Mouse (Mus musculus): ENCODE measurements at regions not wholly inside any gene's neighbourhood (a gene's known extent, or its start where the extent isn't known, plus 50 kb on each side); places are given as distances from the start of the nearest gene placed in this dataset.
"Not testable (repeated sequence)": the region's sequence is repeated elsewhere in the genome, so short reads cannot be mapped to it uniquely, and the experiment has no call there.

DNA sequence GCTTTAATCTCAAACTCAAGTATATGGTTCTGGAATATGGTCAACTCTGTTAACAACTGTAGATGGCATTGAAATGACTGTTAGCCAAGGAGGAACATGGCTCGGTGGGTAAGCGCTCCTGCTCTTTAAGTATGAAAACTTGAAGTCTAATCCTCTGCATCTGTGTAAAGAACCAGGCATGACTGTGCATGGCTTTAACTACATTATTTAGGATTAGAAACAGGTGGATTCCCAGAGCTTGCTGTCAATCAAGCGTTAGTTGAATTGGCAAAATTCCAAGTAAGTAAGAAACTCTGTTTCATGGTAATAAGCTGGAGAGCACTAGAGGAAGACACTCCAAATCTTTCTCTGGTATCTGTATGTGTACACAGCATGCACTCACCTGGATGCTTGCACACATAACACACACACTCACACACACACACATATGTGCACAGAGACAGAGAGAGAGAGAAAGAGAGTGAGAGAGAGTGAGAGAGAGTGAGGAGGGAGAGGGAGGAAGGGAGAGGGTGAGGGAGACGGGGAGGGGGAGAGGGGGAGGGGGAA is 993.9 kb upstream of the Pom121l12 start:
- no peak for DNase-seq (ENCODE audit: low spot score in 2 of 2)

DNA sequence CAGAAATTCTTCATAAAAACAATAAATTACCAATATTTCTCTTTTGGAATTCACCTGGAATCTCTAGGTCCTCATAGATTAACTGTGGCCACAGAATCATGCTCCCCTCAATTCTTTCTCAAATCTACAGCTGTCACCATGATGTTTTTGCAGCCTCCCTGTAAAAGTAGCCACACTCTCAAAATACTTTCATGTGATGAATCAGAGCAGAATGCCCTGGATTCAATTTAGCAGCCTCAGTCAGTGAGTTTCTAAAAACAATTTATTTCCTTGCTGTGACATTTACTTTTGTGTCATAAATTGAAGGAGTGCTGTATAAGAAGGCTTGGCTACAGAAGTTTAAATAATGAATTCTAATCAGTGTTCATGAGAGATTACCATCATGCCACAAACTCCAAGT is 1014.4 kb upstream of the Pom121l12 start:
- DNase-seq (ENCODE audit: low spot score in 2 of 2) = no peak

DNA sequence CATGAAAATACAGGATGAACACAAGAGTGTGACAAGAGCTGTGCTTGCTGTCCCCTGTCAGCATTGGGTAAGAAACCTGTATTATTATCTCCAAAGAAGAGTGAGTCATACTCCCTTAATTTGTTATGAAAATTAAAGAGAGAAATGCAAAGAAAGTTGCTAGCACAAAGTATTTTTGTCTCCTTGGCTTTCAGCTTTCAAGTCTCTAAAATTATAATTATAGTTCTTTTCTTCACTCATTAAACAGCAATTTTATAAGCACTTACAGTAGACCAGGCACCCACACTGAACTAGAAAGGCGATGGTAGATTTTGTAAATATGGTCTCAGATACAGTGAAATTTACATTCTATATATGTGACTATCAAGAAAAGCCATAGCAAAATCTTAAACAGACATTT is 1043.8 kb upstream of the Pom121l12 start:
- DNase-seq (ENCODE audit: low spot score in 2 of 2) = no peak

DNA sequence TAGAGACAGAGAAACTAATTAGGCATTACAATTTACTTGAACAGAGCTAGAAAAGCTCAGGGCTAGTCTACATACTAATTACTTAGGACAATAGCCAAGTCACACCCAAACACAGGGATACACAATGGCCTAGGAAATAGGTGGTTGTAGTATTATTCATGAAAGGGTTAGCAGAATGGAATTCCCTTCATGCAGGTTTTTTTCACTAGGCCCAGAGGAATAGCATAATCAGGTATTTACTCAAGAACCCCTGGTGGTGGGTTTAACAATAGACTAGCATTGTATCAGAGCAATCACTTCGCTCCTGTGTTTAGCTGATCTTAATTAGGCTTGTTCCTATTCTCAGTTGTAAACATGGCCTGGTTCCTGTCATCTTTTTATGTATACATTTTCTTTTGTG is 1054.9 kb upstream of the Cobl start:
- DNase-seq (ENCODE audit: low spot score in 2 of 2) = not testable (repeated sequence)

DNA sequence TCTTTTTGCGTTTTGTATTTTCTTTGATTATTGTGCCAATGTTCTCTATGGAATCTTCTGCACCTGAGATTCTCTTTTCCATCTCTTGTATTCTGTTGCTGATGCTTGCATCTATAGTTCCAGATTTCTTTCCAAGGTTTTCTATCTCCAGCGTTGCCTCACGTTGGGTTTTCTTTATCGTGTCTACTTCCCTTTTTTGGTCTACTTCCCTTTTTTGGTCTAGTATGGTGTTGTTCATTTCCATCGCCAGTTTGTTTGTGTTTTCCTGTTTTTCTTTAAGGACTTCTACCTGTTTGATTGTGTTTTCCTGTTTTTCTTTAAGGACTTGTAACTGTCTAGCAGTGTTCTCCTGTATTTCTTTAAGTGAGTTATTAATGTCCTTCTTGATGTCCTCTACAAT is 1046.2 kb upstream of the Cobl start:
- DNase-seq (ENCODE audit: low spot score in 2 of 2) = not testable (repeated sequence)

DNA sequence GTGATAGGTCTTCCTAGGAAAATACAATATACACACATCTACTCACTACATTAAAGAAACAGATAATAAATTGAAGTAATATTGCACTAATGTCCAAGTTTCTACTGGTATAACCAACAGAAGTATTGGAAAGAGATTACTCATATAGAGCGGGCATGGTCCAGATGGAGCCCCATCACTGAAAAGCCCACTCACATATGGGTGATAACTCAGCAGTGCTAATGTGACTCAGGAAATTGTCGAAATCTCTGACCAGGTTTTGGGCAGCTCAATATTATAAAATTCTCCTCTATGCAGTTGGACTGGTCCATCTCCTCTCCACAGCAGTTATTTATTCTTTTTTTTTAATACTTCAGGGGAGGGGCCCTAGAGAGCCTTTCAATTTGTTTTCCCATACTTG is 1021.2 kb upstream of the Cobl start:
- DNase-seq (ENCODE audit: low spot score in 2 of 2) = peak; percentile 15 to 19

DNA sequence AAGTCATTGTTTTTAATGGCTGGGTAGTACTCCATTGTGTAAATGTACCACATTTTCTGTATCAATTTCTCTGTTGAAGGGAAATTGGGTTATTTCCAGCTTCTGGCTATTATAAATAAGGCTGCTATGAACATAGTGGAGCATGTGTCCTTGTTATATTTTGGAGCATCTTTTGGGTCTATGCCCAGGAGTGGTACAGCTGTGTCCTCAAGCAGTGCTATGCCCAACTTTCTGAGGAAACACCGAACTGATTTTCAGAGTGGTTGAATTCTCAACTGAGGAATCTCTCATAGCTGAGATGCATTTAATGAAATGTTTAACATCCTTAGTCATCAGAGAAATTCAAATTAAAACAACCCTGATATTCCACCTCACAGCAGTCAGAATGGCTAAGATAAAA is 986.8 kb upstream of the Cobl start:
- DNase-seq (ENCODE audit: low spot score in 2 of 2) = peak in 1 of 2 experiments; percentile 2

DNA sequence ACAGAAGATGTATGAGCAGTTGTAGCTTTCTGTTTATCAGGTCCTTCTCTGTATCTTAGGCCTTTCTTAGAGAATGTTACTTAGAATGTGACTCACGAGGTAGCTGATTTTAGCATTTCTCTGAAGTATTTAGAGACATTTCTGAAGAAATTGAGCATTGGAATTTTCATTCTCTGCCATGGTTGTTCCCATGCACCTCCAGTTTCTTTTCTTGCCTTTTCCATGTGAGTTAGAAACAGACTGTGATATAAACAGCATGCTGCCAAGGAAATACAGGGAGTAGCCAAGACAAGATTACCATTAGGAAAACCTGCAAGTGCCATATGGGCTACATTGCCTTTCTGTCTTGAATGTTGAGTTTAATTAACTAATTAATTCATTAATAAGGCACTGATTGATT is 971.7 kb upstream of the Cobl start:
- DNase-seq (ENCODE audit: low spot score in 2 of 2) = no peak

DNA sequence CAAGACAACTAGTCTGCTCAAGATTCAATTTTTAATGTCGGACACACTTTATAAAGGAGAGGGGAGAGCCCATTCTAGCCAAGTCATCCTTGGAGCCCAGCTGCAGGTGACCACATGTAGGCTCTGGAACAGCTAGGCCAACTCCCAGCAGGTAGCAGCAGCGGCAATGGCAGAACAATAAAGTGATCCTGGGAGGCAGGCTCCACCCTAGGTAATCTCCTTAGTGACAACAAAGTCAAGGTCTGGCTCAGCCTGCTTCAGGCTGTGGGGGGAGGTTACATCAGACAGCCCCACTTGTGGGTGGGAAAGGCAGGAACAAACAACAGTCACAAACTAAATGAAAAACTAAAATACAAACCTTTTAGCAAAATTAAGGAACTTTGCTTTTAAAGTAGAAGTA is 953.1 kb upstream of the Cobl start:
- not testable (repeated sequence) for DNase-seq (ENCODE audit: low spot score in 2 of 2)
